Mouse (Mus musculus): ENCODE measurements around the gene Clcn1. TPM values are rescaled to one million over a fixed set of nuclear protein-coding genes. Genes with fewer than 3 reads are reported as not detected.

Clcn1 gene
- polyA plus RNA-seq, 1 experiment from 2014 or later, result 1.9 TPM

- under 1% methylated on average over 51 of the region's 51 CpGs for WGBS
- peak within 1 kb of the TSS; percentile 91 for H3K27ac ChIP-seq
- peak; percentile 99 for ATAC-seq
- H3K9ac ChIP-seq (replicated peaks), result peak within 1 kb of the TSS; percentile 93
- H3K4me2 ChIP-seq (replicated peaks), result peak within 1 kb of the TSS; percentile 82
- peaks cover 14% of the 10 kb centered on the region for H3K4me1 ChIP-seq (replicated peaks)
- H3K36me3 ChIP-seq, result peaks cover 25% of the 10 kb centered on the region
- no peaks in the 10 kb centered on the region; the same call in 1 of the 2 replicates for H3K27me3 ChIP-seq
- peak within 1 kb of the TSS; percentile 86 for H3K4me3 ChIP-seq (replicated peaks)
- no peaks in the 10 kb centered on the region for H3K9me3 ChIP-seq
Observed at GRCm38 (mm10) chr6:42264626-42265312, 21.7 kb upstream of the Clcn1 start, which contains the start of gene Casp2. Gene Casp2, plus strand, starts transcription at chr6:42264985.

DNA sequence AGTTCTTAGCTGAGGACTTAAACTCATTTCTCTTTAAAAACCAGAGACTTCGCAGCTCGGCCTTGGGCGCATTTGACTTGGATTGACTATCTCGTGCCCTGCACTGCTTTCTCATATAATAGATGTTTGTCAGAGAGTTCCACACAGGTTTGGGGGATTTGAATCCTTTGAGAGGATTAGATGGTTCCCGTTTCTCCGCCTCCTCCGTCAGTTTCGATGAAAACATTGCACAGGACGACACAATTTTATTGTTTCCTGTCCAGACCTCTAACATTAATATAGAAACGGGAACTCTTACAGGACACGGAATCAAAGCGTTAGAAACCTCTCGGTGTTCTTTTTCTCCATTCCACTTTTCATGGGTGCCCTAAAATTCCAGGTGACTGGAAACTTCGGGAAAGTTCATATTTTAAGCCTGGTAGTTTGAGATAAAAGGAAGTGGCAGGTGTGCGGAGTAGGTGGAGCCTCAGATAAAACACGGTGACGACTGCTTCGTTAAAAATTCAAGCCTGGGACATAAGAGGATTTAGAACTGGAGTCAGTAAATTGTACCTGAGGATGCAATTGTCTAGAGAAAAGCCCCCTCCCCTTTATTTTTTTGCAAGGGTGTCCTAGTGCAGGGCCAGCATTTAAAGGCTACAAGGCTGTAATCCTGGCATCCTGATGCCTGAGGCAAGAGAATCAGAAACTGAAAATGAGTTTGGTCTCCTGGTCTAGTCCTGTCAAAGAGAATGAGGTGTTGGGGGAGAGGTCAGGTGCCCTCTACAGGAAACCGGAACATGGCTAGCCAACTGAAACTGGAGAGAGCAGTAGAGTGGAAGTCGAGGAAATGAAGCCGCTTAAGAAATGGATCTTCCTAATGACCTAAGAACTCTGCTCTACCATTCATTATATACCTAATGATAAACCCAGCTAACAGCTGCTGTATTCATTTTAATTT, 20.8 kb upstream of the Clcn1 start:
- Histone ChIP-seq H3K27ac (peak overlapping the region; percentile 91), H3K9me3 (no peaks in the 10 kb centered on the region), H3K4me1 (replicated peaks) (peaks cover 18% of the 10 kb centered on the region), H3K4me3 (replicated peaks) (peak overlapping the region; percentile 86), H3K27me3 (no peaks in the 10 kb centered on the region; the same call in 1 of the 2 replicates), H3K9ac (replicated peaks) (peak overlapping the region; percentile 93), H3K36me3 (peaks cover 33% of the 10 kb centered on the region), H3K4me2 (replicated peaks) (peak overlapping the region; percentile 82)
- under 1% methylated on average over 21 of the region's 21 CpGs for WGBS
- ATAC-seq, result no peak

DNA sequence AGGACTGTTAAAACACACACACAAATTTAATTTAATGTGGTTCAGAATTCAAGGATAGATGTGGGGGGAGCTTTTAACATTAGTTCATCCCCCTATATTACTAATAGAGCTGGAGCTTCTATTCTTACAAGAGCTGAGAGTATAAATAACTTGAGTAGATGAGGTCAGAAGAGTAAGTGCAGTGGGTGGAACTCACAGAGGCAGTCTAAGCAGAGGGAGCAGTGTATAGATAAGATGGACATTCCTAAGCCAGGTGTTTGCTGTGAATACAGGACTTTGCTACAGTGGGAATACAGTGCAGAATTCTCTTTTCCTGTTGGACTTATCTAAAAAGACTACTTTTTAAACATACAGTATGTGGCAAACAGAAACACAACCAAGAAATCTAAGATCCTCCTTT, 15.7 kb upstream of the Clcn1 start:
- H3K36me3 ChIP-seq, result peaks cover 74% of the 10 kb centered on the region

GRCm38 (mm10) chr6:42276151-42276550, 10.3 kb upstream of the Clcn1 start:
- WGBS, result 70% methylated on average over 2 of the region's 2 CpGs
- no peaks in the 10 kb centered on the region for H3K9me3 ChIP-seq
- ATAC-seq, result no peak
- no peak overlapping the region for H3K4me3 ChIP-seq (replicated peaks)
- H3K27ac ChIP-seq, result no peak overlapping the region
- no peak overlapping the region for H3K9ac ChIP-seq (replicated peaks)
- H3K4me1 ChIP-seq (replicated peaks), result no peaks in the 10 kb centered on the region
- no peaks in the 10 kb centered on the region for H3K27me3 ChIP-seq
- peaks cover 87% of the 10 kb centered on the region for H3K36me3 ChIP-seq
- H3K4me2 ChIP-seq (replicated peaks), result no peak overlapping the region

More for the DNA sequence above, 15.7 kb upstream of the Clcn1 start:
- no peak overlapping the region for H3K4me2 ChIP-seq (replicated peaks)
- no peak overlapping the region for H3K27ac ChIP-seq
- no peaks in the 10 kb centered on the region for H3K27me3 ChIP-seq
- H3K4me3 ChIP-seq (replicated peaks), result no peak overlapping the region
- ATAC-seq, result no peak
- no peaks in the 10 kb centered on the region for H3K9me3 ChIP-seq
- H3K9ac ChIP-seq (replicated peaks), result no peak overlapping the region
- H3K4me1 ChIP-seq (replicated peaks), result peaks cover 18% of the 10 kb centered on the region

- ATAC-seq, result 0 out of 2 replicates have a peak, but pooled peaks have one; percentile 21
- Histone ChIP-seq H3K36me3 (peaks cover 71% of the 10 kb centered on the region), H3K4me1 (replicated peaks) (no peaks in the 10 kb centered on the region), H3K27me3 (no peaks in the 10 kb centered on the region), H3K9me3 (no peaks in the 10 kb centered on the region), H3K27ac (no peak overlapping the region), H3K9ac (replicated peaks) (no peak overlapping the region), H3K4me2 (replicated peaks) (no peak overlapping the region), H3K4me3 (replicated peaks) (no peak overlapping the region)
- 84% methylated on average over 5 of the region's 5 CpGs for whole genome bisulfite sequencing
Observed at GRCm38 (mm10) chr6:42282865-42283528, 3.5 kb upstream of the Clcn1 start.

GRCm38 (mm10) chr6:42287562-42287961, 1.1 kb downstream of the Clcn1 start:
- H3K27ac ChIP-seq, result no peak overlapping the region
- no peaks in the 10 kb centered on the region for H3K4me1 ChIP-seq (replicated peaks)
- H3K27me3 ChIP-seq, result no peaks in the 10 kb centered on the region
- no peak overlapping the region for H3K4me3 ChIP-seq (replicated peaks)
- peaks cover 55% of the 10 kb centered on the region for H3K36me3 ChIP-seq
- no peak overlapping the region for H3K9ac ChIP-seq (replicated peaks)
- no peak overlapping the region for H3K4me2 ChIP-seq (replicated peaks)
- no peak for ATAC-seq
- H3K9me3 ChIP-seq, result no peaks in the 10 kb centered on the region

DNA sequence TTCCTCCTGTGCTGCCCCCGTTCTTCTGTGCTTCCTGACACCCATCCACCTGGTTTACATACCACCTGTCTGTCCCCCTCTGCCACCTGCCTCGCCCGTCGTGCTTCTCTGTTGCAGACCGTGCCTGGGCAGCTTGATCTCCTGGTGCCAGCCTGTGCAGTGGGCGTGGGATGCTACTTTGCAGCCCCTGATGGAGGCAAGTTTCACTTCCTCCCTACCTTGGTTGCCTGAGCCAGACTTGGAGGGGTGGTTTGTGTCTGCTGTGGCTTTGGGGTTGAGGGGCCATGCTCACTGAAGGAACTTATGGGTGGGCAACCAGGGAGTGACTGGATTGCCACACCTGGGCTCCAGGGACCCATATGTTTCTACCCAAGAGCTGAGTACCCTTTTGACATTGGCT, 6.8 kb downstream of the Clcn1 start:
- Histone ChIP-seq H3K9ac (replicated peaks) (no peak overlapping the region), H3K4me1 (replicated peaks) (no peaks in the 10 kb centered on the region), H3K27me3 (no peaks in the 10 kb centered on the region), H3K4me3 (replicated peaks) (no peak overlapping the region), H3K36me3 (peaks cover 78% of the 10 kb centered on the region), H3K27ac (no peak overlapping the region), H3K9me3 (no peaks in the 10 kb centered on the region), H3K4me2 (replicated peaks) (no peak overlapping the region)
- 95% methylated on average over 6 of the region's 6 CpGs for WGBS
- no peak for ATAC-seq

GRCm38 (mm10) chr6:42295549-42296094, 9.1 kb downstream of the Clcn1 start:
- H3K36me3 ChIP-seq, result peaks cover 92% of the 10 kb centered on the region
- WGBS, result 85% methylated on average over 3 of the region's 3 CpGs

GRCm38 (mm10) chr6:42299362-42299761, 12.9 kb downstream of the Clcn1 start:
- H3K27me3 ChIP-seq, result no peaks in the 10 kb centered on the region
- no peak overlapping the region for H3K27ac ChIP-seq
- peaks cover 74% of the 10 kb centered on the region for H3K36me3 ChIP-seq
- no peaks in the 10 kb centered on the region for H3K9me3 ChIP-seq
- no peak overlapping the region for H3K9ac ChIP-seq (replicated peaks)
- H3K4me3 ChIP-seq (replicated peaks), result no peak overlapping the region
- ATAC-seq, result no peak
- 95% methylated on average over 5 of the region's 5 CpGs for WGBS
- H3K4me1 ChIP-seq (replicated peaks), result no peaks in the 10 kb centered on the region
- H3K4me2 ChIP-seq (replicated peaks), result no peak overlapping the region

More at GRCm38 (mm10) chr6:42295549-42296094, 9.1 kb downstream of the Clcn1 start:
- H3K27ac ChIP-seq, result no peak overlapping the region
- no peaks in the 10 kb centered on the region for H3K27me3 ChIP-seq
- no peak for ATAC-seq
- H3K4me2 ChIP-seq (replicated peaks), result no peak overlapping the region
- H3K4me1 ChIP-seq (replicated peaks), result no peaks in the 10 kb centered on the region
- H3K4me3 ChIP-seq (replicated peaks), result no peak overlapping the region
- H3K9ac ChIP-seq (replicated peaks), result no peak overlapping the region
- H3K9me3 ChIP-seq, result no peaks in the 10 kb centered on the region

DNA sequence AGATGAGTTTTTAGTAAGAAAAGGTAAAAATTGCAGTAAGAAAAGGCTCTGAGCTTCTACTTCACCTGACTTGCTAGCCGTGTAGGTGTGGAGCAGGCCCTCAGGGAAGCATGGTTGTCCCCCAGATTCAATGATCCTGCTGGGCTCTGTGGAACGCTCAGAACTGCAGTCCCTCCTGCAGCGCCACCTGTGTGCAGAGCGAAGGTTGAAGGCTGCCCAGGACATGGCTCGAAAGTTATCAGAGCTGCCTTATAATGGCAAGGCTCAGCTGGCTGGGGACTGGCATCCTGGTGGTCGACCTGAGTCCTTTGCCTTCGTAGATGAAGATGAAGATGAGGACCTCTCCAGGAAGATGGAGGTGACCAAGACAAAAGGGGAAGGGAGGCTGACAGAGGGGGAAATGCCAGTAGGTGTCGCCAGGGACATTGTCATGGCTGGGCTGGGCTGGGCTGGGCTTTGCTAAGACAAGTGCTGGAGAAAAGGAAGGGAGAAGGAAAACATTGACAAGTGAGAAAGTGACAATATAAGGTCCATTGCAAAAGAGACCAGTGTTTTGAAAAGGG, 23.4 kb downstream of the Clcn1 start:
- Histone ChIP-seq H3K36me3 (peaks cover 89% of the 10 kb centered on the region), H3K9me3 (no peaks in the 10 kb centered on the region), H3K27me3 (no peaks in the 10 kb centered on the region), H3K4me2 (replicated peaks) (no peak overlapping the region), H3K27ac (no peak overlapping the region), H3K4me3 (replicated peaks) (no peak overlapping the region), H3K4me1 (replicated peaks) (no peaks in the 10 kb centered on the region), H3K9ac (replicated peaks) (no peak overlapping the region)
- WGBS, result 50% methylated on average over 8 of the region's 8 CpGs
- 0 out of 2 replicates have a peak, but pooled peaks have one; percentile 41 for ATAC-seq

DNA sequence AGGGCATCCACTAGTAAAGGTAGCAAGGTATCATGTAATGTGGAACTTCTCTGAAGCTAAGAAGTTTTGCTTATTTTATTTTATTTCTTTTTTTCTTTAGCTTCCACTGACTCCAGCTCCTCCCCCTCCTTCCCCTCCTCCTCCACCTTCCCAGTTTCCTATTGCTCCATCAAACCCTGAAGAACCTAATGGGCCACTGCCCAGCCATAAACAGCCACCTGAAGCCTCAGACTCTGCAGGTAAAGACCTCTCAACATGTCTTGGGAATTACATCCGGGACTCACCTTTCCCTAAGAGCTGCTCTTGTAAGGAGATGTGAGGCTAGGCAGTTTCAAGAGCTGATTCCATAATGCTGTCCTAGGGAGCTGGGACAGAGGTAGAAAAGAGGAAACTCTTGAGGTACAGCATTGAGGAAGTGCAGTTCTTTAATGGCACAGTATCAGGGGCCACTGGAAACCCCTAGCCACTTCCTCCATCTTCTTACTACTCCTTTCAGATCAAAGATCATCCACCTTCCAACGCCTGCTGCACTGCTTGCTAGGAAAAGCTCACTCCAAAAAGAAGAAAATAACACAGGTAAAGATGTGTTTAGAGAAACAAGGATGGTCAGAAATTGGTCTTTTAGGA, 24.1 kb downstream of the Clcn1 start:
- H3K36me3 ChIP-seq, result peaks cover 84% of the 10 kb centered on the region
- no peaks in the 10 kb centered on the region for H3K27me3 ChIP-seq
- H3K27ac ChIP-seq, result no peak overlapping the region
- H3K9ac ChIP-seq (replicated peaks), result no peak overlapping the region
- H3K9me3 ChIP-seq, result no peaks in the 10 kb centered on the region
- no peaks in the 10 kb centered on the region for H3K4me1 ChIP-seq (replicated peaks)
- H3K4me2 ChIP-seq (replicated peaks), result no peak overlapping the region
- 87% methylated on average over 2 of the region's 2 CpGs for WGBS
- no peak for ATAC-seq
- H3K4me3 ChIP-seq (replicated peaks), result no peak overlapping the region
